Mouse (Mus musculus) ES-Bruce4 (cell line): ENCODE data around the gene Arhgap45.

Experiments used
- CTCF ChIP-seq: IDR thresholded peaks from one replicate; pipeline ENCODE4 v1.8.1; 2011; ENCODE audit warnings: low read depth, low read length
- POLR2A ChIP-seq: IDR thresholded peaks from one replicate; pipeline ENCODE4 v1.8.1; 2011; ENCODE audit warnings: low read length; ENCODE audit not compliant: insufficient read depth

DNA sequence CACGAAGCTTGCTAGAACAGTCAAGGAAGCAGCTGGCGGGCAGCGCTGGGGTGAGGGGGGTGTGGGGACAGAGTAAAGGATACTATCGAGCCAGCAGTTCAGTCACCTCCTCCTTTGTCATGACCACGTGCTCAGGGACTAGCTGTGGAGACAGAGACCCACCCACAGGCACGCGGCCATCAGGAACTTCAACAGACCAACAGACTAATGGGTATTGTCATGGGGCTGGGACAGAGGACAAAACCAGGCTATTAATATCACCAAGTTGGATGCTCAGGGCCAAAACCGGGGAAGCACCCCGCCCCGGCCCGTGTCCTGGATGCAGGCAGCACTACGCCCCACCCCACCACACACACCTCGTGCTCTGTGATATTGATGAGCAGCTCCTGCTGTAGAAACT is 20.4 kb downstream of the Arhgap45 start:
- TF ChIP-seq POLR2A (no peak), CTCF (no peak)
